Mouse (Mus musculus): ENCODE results near the gene Abca1.

Abca1 gene

DNA sequence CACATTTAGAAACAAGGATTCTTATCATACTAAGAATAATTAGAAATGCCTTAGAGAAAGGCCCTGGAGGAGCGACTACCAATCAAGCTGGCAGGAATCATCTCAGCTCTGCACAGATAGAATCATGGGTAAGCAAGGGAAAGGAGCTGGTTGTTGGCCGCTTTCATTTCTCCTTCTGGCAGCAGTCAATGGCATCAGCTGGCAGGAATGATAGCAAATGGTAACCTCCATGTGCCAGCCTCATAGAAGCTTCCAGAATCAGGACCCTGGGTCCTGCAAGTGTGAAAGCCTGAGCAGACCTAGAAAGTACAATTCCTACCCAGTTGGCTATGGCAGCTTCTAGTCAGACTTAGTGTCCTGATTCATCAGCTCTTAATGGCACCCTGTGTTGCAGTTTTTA is 173.4 kb downstream of the Abca1 start:
- DNase-seq = no peak

GRCm38 (mm10) chr4:52985216-52985615 is 174.5 kb downstream of the Abca1 start:
- no peak for DNase-seq

Data from cerebellum, postnatal 36 days (tissue).